Mouse (Mus musculus) central nervous system, embryonic 14 days (tissue): ENCODE data around the gene Enoph1. TPM values are rescaled to one million over a fixed set of nuclear protein-coding genes. Genes with fewer than 3 reads are reported as not detected.

Experiments
- polyA plus RNA-seq: library from polyadenylated mRNA; depleted of rRNA; stranded (reverse); fragments of >200 nt; gene quantifications from 2 replicates; pipeline ENCODE4 v1.2.3, GENCODE M21; 2012; rRNA removed

Enoph1 gene
- polyA plus RNA-seq: 56.2 and 58.9 TPM in 2 replicates

DNA sequence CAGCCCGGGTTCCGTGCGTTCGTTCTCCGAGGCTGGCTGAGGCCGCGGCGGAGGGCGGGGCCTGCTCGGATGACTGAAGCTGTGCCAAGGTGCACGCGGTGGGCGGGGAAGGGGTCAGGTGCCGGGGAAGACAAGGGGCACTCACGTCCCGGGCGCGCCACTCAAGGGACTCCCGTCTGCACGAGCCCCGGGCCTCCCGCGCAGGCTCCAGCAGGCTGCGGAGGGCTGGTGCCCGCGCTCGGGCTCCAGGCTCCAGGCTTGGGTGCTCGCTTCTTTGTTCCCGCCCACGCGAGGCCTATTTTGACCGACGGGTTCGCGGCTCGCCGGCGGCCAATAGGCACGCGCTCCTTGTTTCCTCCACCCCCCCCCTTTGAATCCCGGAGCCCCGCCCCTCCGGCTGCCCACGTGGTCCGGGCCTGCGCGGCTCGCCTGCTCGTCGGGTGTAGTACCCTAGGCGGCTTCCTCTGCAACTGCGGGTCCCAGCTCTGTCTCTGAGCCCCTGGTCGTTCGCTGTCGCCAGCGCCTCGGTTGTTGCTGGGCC is at the start of gene Enoph1, which contains the start of gene Hnrnpdl:
Gene Enoph1, plus strand, starts transcription at position 384 of the 541 bp plus-strand sequence.
Gene Hnrnpdl, minus strand, starts transcription at position 63 of the 541 bp plus-strand sequence.

Other genes starting within 250 kb of the Enoph1 start
- 0.16 and 0.59 TPM in 2 replicates for gene Vamp9, start 133.7 kb upstream of the Enoph1 start, polyA plus RNA-seq
- gene Hnrnpd, start 61.0 kb upstream of the Enoph1 start, polyA plus RNA-seq: 371 and 407 TPM in 2 replicates
- gene 4930524J08Rik, start 60.9 kb upstream of the Enoph1 start, polyA plus RNA-seq: 3.8 and 4.3 TPM in 2 replicates
- 564 and 623 TPM in 2 replicates for gene Hnrnpdl, start 321 bp upstream of the Enoph1 start, polyA plus RNA-seq
- gene Tmem150c, start 119.8 kb downstream of the Enoph1 start, polyA plus RNA-seq: 18.3 and 19.5 TPM in 2 replicates